Mouse (Mus musculus) heart, adult 2 months (tissue): ENCODE data around the gene Cd163l1.

Experiments used
- CTCF ChIP-seq: fragments of 200-600 bp; IDR thresholded peaks from 2 replicates; pipeline ENCODE4 v1.8.1; 2022; ENCODE audit warnings: antibody characterized with exemption, mild to moderate bottlenecking, moderate library complexity
- EP300 ChIP-seq: fragments of 200-500 bp; IDR thresholded peaks from 2 replicates; pipeline ENCODE4 v1.6.1; 2011; ENCODE audit warnings: low read depth, low read length, control low read depth; ENCODE audit not compliant: insufficient read depth
- POLR2A ChIP-seq: fragments of 200-500 bp; IDR thresholded peaks from 2 replicates; pipeline ENCODE4 v1.6.1; 2011; ENCODE audit warnings: mild to moderate bottlenecking, low read depth, low read length, control low read depth; ENCODE audit not compliant: insufficient read depth

GRCm38 (mm10) chr7:140228476-140228875, 10.4 kb downstream of the Cd163l1 start:
- TF ChIP-seq CTCF: no peak
- no peak for TF ChIP-seq EP300
- no peak for TF ChIP-seq POLR2A
